Mouse (Mus musculus) heart, postnatal 0 days (tissue): ENCODE measurements around the gene Aim2. TPM values are rescaled to one million over a fixed set of nuclear protein-coding genes. Genes with fewer than 3 reads are reported as not detected.

Experiments used
- ATAC-seq: fragments of 200-750 bp; cut with Nextera tagmentation; 2 replicates; pipeline ENCODE4 v1.8.0; 2017; ENCODE audit warnings: low read depth, moderate number of reproducible peaks, moderate library complexity; ENCODE audit not compliant: insufficient read depth
- DNase-seq: peaks from one replicate; pipeline ENCODE4 v3.0.0-alpha.2; 2016; ENCODE audit warnings: low spot score
- H3K27ac ChIP-seq: fragments of 300-500 bp; sonication (generic); 2 replicates; pipeline ENCODE4 v1.5.1; 2014; ENCODE audit warnings: low read depth, mild to moderate bottlenecking
- H3K27me3 ChIP-seq: fragments of 300-500 bp; sonication (generic); 2 replicates; pipeline ENCODE4 v1.6.1; 2014; ENCODE audit warnings: low read length, mixed read lengths; ENCODE audit not compliant: control insufficient read depth, insufficient read depth
- H3K36me3 ChIP-seq: fragments of 300-500 bp; sonication (generic); replicated peaks from 2 replicates; pipeline ENCODE4 v1.6.1; 2014; ENCODE audit warnings: low read length, mixed read lengths; ENCODE audit not compliant: control insufficient read depth, insufficient read depth
- H3K4me1 ChIP-seq: fragments of 300-500 bp; sonication (generic); 2 replicates; pipeline ENCODE4 v1.6.1; 2014; ENCODE audit warnings: antibody characterized with exemption; ENCODE audit not compliant: control insufficient read depth, insufficient read depth
- H3K4me2 ChIP-seq: fragments of 300-500 bp; sonication (generic); 2 replicates; pipeline ENCODE4 v1.6.1; 2014; ENCODE audit warnings: low read depth, mild to moderate bottlenecking, low read length, moderate library complexity
- H3K4me3 ChIP-seq: fragments of 300-500 bp; sonication (generic); 2 replicates; pipeline ENCODE4 v1.5.1; 2014; ENCODE audit warnings: low read depth, low read length
- H3K9ac ChIP-seq: fragments of 300-500 bp; sonication (generic); replicated peaks from 2 replicates; pipeline ENCODE4 v1.6.1; 2014; ENCODE audit warnings: low read depth, low read length, mixed read lengths
- H3K9me3 ChIP-seq: fragments of 300-500 bp; sonication (generic); replicated peaks from 2 replicates; pipeline ENCODE4 v1.6.1; 2016; ENCODE audit warnings: low read length; ENCODE audit not compliant: control insufficient read depth
- CTCF ChIP-seq: IDR thresholded peaks from 2 replicates; pipeline ENCODE4 v1.5.1; 2016; ENCODE audit warnings: antibody characterized with exemption, control low read depth, low read depth
- EP300 ChIP-seq: IDR thresholded peaks from 2 replicates; pipeline ENCODE4 v1.6.1; 2016; ENCODE audit warnings: antibody characterized with exemption, low read depth
- WGBS: fragments of 180-500 bp; shearing (Covaris S2); extraction: QIAGEN DNeasy Blood & Tissue Kit; methylation state at CpG from one replicate; pipeline ENCODE4 v1.1.7; 2014; 5-methylcytosine and 5-hydroxymethylcytosine counted together
- polyA plus RNA-seq: library from polyadenylated mRNA; unstranded; fragments of >200 nt; fragmentation: Nextera tagmentation; extraction: Ambion mirVana; gene quantifications from 2 replicates; pipeline ENCODE4 v1.2.1, GENCODE M21; 2015
- total RNA-seq: library from RNA; depleted of rRNA; stranded (reverse); fragments of >200 nt; gene quantifications from 2 replicates; pipeline ENCODE4 v1.2.3, GENCODE M21; 2014; ENCODE audit warnings: low replicate concordance

Gene Aim2
- total and polyA plus RNA-seq, 2 experiments from 2014 or later, result 0.19 to 1.3 TPM

- Histone ChIP-seq H3K4me3 (no peak overlapping the region), H3K4me2 (no peak overlapping the region), H3K27ac (no peak overlapping the region), H3K27me3 (no peaks in the 10 kb centered on the region), H3K4me1 (no peaks in the 10 kb centered on the region), H3K36me3 (no peaks in the 10 kb centered on the region), H3K9ac (no peak overlapping the region), H3K9me3 (no peaks in the 10 kb centered on the region)
- 64% methylated on average over 4 of the region's 4 CpGs for WGBS
- TF ChIP-seq CTCF, result no peak
- ATAC-seq, result no peak
- DNase-seq, result no peak
Observed at GRCm38 (mm10) chr1:173359590-173360290, 9.1 kb downstream of the Aim2 start.

GRCm38 (mm10) chr1:173361651-173362050 is 11.0 kb downstream of the Aim2 start:
- no peak for ATAC-seq
- Histone ChIP-seq H3K4me1 (no peaks in the 10 kb centered on the region), H3K4me3 (no peak overlapping the region), H3K4me2 (no peak overlapping the region), H3K36me3 (no peaks in the 10 kb centered on the region), H3K27me3 (peaks cover 12% of the 10 kb centered on the region), H3K27ac (no peak overlapping the region), H3K9ac (no peak overlapping the region), H3K9me3 (no peaks in the 10 kb centered on the region)
- TF ChIP-seq CTCF (no peak), EP300 (no peak)
- 24% methylated on average over 6 of the region's 6 CpGs for WGBS
- peak; percentile 71 for DNase-seq

GRCm38 (mm10) chr1:173363436-173363835 is 12.8 kb downstream of the Aim2 start:
- Histone ChIP-seq H3K36me3 (no peaks in the 10 kb centered on the region), H3K9me3 (no peaks in the 10 kb centered on the region), H3K4me2 (no peak overlapping the region), H3K9ac (no peak overlapping the region), H3K4me3 (no peak overlapping the region), H3K4me1 (peaks cover 8% of the 10 kb centered on the region; the same call in 1 of the 2 replicates), H3K27me3 (peaks cover 30% of the 10 kb centered on the region), H3K27ac (no peak overlapping the region)
- ATAC-seq (no peak), DNase-seq (no peak)
- 76% methylated on average over 2 of the region's 2 CpGs for WGBS
- TF ChIP-seq CTCF (no peak), EP300 (no peak)

DNA sequence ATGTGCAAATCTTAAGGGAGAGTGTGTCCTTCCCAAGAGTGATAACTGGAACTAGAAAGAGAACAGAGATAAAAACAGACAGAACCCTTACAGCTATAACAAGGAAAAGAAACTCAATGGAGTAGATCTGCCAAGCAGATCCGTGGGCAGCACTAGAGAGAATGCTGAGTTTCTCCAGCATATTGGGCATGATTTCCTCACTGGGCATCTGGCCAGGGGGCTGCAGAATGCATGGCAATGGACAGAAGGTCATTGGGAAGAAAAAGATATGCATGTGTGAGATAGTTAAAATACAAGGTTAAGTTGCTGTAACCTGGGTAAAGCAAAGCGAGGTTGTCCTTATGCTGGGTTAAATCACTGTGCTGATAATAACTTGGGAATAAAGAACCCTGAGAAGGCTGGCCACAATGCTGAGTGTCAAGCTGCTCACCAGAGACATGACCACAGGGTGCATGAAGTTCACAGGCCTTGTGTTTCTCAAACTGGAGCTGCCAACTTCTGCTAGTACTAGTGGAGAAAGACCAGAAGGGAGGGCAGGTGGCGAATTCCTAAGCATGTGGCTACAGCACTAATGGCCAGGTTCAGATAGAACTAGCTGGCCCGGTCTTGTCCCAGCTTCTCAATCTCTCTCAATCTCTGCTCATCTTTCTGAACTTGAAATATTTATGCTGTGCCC is 13.6 kb downstream of the Aim2 start:
- ATAC-seq (no peak), DNase-seq (no peak)
- H3K27ac ChIP-seq, result no peak overlapping the region
- WGBS, result 66% methylated on average over 4 of the region's 4 CpGs
- no peak overlapping the region for H3K9ac ChIP-seq
- no peak overlapping the region for H3K4me3 ChIP-seq
- H3K4me2 ChIP-seq, result no peak overlapping the region
- H3K27me3 ChIP-seq, result peaks cover 38% of the 10 kb centered on the region
- no peaks in the 10 kb centered on the region for H3K36me3 ChIP-seq
- no peaks in the 10 kb centered on the region for H3K9me3 ChIP-seq
- no peak for TF ChIP-seq EP300
- no peak for TF ChIP-seq CTCF
- H3K4me1 ChIP-seq, result peaks cover 8% of the 10 kb centered on the region; the same call in 1 of the 2 replicates

DNA sequence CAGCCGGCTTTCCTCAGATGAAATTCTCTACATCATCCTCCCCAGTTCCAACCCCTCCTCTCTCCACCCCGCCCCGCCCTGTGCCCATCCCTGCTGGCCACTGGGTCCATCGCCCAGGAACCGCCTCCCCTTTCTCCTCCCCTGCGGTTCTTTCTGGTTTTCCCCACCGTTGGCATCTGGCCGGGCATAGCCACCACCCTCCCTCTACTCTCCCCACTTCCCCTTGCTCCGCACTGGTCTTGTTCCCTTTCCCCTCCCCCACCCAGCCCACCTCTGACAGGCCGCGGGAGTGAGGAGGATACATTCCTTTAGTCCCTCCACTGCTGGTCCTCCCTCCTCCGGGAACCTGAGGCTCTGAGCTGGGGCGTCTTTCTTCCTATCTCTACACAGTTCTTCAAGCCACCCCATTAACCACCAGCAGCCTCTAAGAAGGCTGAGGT is 15.3 kb downstream of the Aim2 start:
- peaks cover 8% of the 10 kb centered on the region; the same call in 1 of the 2 replicates for H3K4me1 ChIP-seq
- no peak for ATAC-seq
- no peak for DNase-seq
- no peak overlapping the region for H3K27ac ChIP-seq
- H3K36me3 ChIP-seq, result no peaks in the 10 kb centered on the region
- H3K4me3 ChIP-seq, result no peak overlapping the region
- H3K9ac ChIP-seq, result no peak overlapping the region
- 1% methylated on average over 13 of the region's 13 CpGs for whole genome bisulfite sequencing
- 0 out of 2 replicates have a peak overlapping the region, but pooled peaks have one; percentile 65 for H3K4me2 ChIP-seq
- peaks cover 48% of the 10 kb centered on the region for H3K27me3 ChIP-seq
- TF ChIP-seq EP300 (no peak), CTCF (no peak)
- no peaks in the 10 kb centered on the region for H3K9me3 ChIP-seq
